Mouse (Mus musculus) spleen, postnatal 14 days (tissue): ENCODE data around the gene Plcd1.
A peak's percentile ranks its signal among the peaks of the same experiment; 100 is the strongest.

Experiments
- DNase-seq, 2 experiments: peaks; one replicate each; pipeline ENCODE4 v3.0.0; 2021 to 2022; ENCODE audit warnings: low spot score in 2 of 2

The Plcd1 gene

GRCm38 (mm10) chr9:119093419-119094295, at the start of gene Plcd1:
TSS of gene Plcd1 (minus strand) at chr9:119093502.
- peak in 1 of 2 experiments; percentile 10 for DNase-seq

DNA sequence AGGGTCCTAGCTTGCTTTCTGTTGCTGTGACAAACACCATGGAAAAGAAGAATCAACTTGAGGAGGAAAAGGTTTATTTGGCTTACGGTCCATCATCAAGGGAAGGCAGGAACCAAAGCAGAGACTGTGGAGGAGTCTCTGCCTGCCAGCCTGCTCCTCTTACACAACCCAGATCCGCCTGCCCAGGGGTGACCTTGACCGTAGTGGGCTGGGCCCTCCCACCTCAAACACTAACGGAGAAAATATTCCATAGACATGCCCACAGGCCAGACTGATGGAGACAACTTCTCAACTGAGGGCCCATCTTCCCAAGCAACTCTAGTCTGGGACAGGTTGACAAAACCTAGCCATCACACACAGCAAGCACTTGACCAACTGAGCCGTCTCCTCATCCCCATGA, 48.8 kb upstream of the Plcd1 start:
- DNase-seq: no peak

DNA sequence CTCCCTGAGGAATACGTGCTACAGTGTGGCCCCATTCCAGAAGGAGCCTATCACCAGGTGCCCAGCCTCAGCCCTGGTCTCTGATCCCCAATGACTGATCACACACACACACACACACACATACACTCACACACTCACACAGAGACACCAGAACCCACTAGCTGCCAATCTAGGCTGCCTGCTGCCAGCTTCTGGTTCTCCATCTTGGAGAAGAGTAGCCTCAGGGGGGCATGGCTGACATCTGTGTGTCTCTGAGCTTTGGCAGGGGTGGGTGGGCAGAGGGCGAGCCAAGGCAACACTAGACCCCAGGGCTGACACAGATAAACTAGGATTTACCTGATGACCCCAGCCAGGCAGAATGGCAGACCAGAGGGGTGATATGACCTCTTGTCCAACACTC, 45.5 kb upstream of the Plcd1 start:
- DNase-seq: no peak

- DNase-seq: no peak
Measured at GRCm38 (mm10) chr9:119130692-119131091, 37.4 kb upstream of the Plcd1 start.

- DNase-seq: no peak
Measured at GRCm38 (mm10) chr9:119128436-119129181, 35.3 kb upstream of the Plcd1 start.

DNA sequence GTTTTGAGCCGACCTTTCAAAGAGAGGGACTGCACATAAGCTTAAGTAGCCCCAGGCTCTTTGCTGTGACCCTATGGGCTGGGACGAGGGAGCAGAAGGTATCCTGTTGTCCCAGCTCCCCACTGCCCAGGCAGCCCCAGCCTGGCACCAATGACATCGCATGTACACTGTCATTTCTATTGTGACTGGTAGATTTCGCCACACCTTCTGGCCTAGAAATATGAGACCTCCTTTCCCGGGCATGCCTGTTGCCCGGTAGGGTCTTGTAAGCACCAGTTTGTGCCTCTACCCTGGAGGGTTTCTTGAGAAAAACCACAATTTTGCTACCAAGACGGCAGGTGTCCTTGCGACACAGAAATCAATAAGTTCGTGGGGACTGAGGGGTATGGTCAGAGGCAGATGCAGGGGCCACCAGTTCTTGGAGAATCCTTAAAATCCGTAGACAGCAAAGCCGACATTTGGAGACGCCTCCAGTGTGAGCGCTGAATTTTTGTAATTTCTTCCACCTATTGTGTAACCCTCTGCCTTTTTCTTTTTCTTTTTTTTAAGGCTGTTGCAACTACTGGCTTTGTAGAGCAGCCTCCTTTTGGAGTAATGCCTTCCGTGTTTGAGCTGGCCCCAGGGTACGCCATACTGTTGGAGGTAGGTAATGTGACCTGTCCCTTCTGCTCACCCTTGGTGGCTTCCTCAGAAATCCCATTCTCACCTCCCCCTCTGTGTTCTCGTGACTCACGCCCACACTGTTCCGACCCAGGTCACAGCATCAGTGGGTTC, 29.5 kb upstream of the Plcd1 start:
- DNase-seq: no peak

- DNase-seq: no peak
Measured at GRCm38 (mm10) chr9:119120168-119120560, 26.9 kb upstream of the Plcd1 start.

- DNase-seq: no peak
Measured at GRCm38 (mm10) chr9:119119409-119120167, 26.3 kb upstream of the Plcd1 start.

DNA sequence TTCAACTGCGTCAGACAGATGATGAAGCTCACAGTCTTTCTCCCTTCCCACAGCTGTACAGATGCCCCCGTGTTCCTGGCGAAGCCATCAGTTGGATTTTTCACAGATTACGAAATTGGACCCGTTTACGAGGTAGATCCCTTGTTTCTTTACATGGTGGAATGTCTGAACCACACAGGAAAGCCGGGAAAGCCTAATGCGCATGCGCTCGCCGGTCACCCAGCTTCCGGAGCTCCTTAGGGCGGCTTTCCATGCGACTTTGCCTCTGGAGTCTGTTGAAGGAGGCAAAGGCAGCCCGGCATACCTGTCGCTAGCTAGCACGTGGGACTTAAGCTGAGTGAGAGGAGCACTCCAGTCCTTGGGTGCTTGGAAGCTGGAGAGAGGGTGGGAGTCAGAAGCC, 21.6 kb upstream of the Plcd1 start:
- DNase-seq: no peak

DNA sequence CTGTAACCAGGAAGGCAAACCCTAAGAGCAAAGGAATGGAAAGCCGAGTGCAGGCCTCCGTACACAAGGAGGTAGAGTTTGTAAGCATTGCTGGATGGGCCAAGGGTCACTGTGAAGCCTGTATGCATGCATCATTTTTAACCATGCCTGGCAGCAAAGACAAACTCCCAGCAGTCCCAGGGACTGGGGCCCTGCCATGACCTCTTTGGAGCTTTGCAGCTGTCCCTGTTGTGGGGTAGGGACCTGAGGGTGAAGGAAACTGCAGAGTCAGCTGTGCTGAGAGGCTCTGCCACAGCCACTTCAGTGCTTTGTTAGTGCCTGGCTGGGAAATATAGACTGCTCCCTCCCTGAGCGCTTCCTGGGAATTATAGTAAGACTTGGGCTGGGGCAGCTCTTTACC, 17.3 kb upstream of the Plcd1 start:
- DNase-seq: no peak

- DNase-seq: no peak
Measured at GRCm38 (mm10) chr9:119109685-119110353, 16.5 kb upstream of the Plcd1 start.

GRCm38 (mm10) chr9:119107566-119107965, 14.3 kb upstream of the Plcd1 start:
- no peak for DNase-seq

- no peak for DNase-seq
Measured at GRCm38 (mm10) chr9:119102783-119103113, 9.4 kb upstream of the Plcd1 start.

DNA sequence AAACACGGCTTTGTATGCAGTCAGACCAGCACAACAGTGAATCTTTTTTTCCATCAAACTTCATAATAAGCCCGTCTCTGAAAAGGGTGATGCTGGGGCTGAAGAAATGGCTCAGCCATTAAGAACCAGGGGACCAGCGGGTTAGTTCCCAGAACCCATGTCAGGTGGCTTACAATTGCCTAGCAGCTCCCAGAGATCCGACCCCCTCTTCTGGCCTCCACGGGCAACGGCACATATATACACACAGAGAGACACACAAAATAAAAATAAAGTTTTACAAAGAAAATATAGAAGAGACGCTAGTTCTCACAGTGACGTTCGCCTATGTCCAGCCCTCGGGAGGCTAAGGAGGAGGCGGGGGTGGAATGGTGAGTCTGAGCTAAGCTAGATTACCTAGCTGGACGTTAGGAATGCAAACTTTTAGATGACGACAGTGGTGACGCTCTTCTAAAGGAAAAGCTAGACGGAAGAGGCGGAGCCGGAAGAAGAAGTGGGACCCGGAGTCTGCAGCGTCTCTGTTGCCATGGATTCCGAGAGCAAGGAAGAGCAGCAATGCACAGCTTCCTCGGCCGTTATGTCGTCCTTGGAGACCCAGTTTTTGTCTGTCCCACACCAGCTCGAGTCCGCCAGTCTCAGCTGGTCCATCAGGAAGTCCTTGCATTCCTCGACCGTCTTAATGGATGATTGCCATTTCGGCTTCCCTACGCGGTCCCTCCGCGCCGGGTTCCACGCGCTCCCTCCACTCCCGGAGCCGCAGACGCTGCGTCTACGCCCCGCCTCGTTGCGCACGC, 8.9 kb upstream of the Plcd1 start, which contains the start of gene Dlec1:
TSS of gene Dlec1 (plus strand) at position 487 of the 791 bp plus-strand sequence.
- peak in 1 of 2 experiments; percentile 34 for DNase-seq

DNA sequence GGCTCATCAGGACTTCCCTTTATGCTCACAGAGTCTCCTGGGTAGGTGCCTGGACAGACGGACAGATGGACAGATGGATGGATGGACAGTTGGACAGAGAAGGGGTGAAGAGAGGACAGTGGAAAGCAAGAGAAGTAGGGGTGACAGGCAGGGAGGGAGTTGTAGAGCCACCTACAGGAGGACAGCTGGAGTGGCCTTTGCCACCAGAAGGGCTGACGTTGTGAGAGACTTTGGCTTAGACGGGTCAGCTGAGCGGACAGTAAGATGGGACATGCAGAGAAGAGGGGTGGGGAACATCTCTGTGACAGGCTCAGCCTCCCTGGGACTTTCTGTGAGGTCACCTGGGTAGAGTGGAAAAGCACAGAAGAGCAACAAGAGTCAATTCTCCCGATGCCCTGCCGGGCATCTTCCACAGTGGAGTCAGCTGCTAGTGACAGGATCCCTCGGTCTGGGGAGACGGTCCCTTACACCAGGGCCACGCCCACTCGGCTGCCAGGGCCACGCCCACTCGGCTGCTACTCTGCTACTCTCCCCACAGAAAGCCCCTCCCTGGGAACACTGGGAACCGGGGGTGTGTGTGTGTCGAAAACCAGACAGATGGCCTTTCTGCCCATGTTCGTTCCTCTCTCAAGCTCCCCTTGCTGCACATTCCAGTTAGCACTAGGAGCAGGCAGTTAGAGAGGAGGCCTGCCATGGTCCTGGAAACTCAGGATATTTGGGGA, 7.0 kb upstream of the Plcd1 start:
- DNase-seq: no peak

DNA sequence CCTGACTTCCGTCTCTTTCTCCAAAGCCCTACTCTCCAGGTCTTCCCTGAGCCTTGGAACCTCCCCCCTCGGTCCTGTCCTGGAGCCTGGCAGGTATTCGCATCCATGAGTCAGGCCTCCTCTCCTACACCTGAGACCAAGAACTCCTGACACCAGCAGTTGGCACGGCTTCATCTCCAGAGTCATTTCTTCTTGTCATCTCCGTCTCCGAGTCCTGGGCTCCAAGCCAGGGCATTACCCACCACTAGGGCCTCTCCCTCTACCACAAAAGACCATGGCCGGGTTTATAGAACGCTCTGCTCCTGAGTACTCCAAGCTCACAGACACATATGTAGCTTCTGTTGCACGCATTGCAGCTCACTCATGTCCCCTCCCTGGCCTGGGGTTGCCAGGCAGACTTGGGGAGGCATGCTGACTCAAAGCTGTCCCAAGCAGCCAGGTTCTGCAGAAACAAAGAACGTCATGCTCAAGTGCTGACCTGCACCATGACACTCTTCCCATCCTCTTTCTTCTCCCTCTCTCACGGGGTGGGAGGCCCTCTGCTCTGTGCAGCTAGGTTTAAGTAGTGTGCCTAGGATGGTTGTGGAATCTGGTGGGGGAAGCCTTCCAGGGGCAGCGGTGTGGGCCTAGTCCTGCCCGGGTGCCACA, 1.3 kb upstream of the Plcd1 start:
- no peak for DNase-seq

DNA sequence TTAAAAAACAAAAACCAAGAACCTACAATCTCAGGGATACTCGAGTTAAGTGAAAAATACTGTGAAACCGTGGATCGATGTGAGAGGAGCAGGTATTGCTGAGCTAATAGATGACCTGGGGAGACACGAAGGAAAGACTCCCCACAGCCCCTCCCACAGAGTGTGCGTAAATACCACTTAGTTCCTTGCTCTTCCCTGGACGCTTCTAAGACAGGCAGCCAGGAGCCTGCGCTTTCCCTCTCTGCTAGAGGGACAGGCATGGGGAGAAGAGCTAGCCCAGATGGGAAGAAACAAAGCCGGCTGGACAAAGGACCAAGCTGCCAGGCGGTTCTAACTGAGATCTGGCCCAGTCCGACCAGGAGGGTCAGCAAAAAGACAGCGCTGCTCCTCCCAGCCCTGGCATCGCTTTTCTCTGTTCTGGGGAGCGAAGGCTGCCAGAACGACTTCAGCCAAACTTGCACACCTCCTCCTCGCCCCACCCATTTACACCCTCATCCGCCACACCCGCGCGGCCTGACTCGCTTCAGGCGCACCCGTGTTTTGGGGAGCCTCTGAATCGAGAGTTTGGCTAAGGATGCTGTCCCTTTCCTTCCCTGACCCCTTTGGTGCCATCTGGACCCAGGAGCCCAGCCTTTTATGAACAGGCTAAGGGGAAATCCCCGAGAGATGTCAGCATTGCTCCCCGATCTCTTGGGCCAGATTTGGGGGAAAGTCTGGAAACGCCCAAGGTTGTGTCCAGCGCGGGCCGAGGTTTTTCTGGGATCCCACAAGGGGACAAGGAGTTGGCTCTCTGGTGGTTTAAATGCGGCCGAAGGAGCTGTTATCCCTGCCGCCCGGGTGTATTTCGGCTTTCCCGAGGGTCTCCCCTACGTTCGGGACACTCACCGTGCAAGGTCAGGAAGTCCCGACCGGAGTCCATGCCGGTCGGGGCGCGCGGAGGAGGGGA, 556 bp downstream of the Plcd1 start:
- DNase-seq: no peak
